Mouse (Mus musculus): Measurements from ENCODE around the gene Chil1. TPM values are rescaled to one million over a fixed set of nuclear protein-coding genes. Genes with fewer than 3 reads are reported as not detected.
A peak's percentile ranks its signal among the peaks of the same experiment; 100 is the strongest.

Chil1 gene
- polyA plus RNA-seq, 1 experiment from 2014 or later, result 19.9 TPM

- Histone ChIP-seq H3K4me2 (ENCODE audit: low read depth, low read length) (no peak overlapping the region), H3K36me3 (ENCODE audit: control insufficient read depth, insufficient read depth) (no peaks in the 10 kb centered on the region), H3K27me3 (ENCODE audit: control insufficient read depth, insufficient read depth, low read depth, low read length) (no peaks in the 10 kb centered on the region), H3K9ac (ENCODE audit: low read depth, low read length) (no peak overlapping the region), H3K9me3 (replicated peaks; ENCODE audit: control insufficient read depth, low read length) (no peaks in the 10 kb centered on the region), H3K27ac (ENCODE audit: low read length) (no peak overlapping the region), H3K4me3 (ENCODE audit: low read depth, low read length) (no peak overlapping the region), H3K4me1 (ENCODE audit: control insufficient read depth, low read depth, low read length) (no peaks in the 10 kb centered on the region)
- no peak for ATAC-seq (ENCODE audit: low read depth)
- WGBS (ENCODE audit: insufficient replicate concordance), result 70% methylated on average over 15 of the region's 15 CpGs
These were observed 15.5 kb downstream of the Chil1 start for GRCm38 (mm10) chr1:134197325-134197982.

- Histone ChIP-seq H3K4me2 (ENCODE audit: low read depth, low read length) (no peak overlapping the region), H3K4me3 (ENCODE audit: low read depth, low read length) (no peak overlapping the region), H3K27ac (ENCODE audit: low read length) (no peak overlapping the region), H3K27me3 (ENCODE audit: control insufficient read depth, insufficient read depth, low read depth, low read length) (no peaks in the 10 kb centered on the region), H3K9me3 (replicated peaks; ENCODE audit: control insufficient read depth, low read length) (no peaks in the 10 kb centered on the region), H3K36me3 (ENCODE audit: control insufficient read depth, insufficient read depth) (no peaks in the 10 kb centered on the region), H3K4me1 (ENCODE audit: control insufficient read depth, low read depth, low read length) (no peaks in the 10 kb centered on the region), H3K9ac (ENCODE audit: low read depth, low read length) (no peak overlapping the region)
- WGBS (ENCODE audit: insufficient replicate concordance), result 68% methylated on average over 12 of the region's 12 CpGs
- ATAC-seq (ENCODE audit: low read depth), result no peak; the same call in 1 of the 2 replicates
These were observed 16.4 kb downstream of the Chil1 start for GRCm38 (mm10) chr1:134198197-134198995.

- Histone ChIP-seq H3K9ac (ENCODE audit: low read depth, low read length) (no peak overlapping the region), H3K27me3 (ENCODE audit: control insufficient read depth, insufficient read depth, low read depth, low read length) (no peaks in the 10 kb centered on the region), H3K36me3 (ENCODE audit: control insufficient read depth, insufficient read depth) (no peaks in the 10 kb centered on the region), H3K9me3 (replicated peaks; ENCODE audit: control insufficient read depth, low read length) (no peaks in the 10 kb centered on the region), H3K4me2 (ENCODE audit: low read depth, low read length) (no peak overlapping the region), H3K27ac (ENCODE audit: low read length) (no peak overlapping the region), H3K4me3 (ENCODE audit: low read depth, low read length) (no peak overlapping the region), H3K4me1 (ENCODE audit: control insufficient read depth, low read depth, low read length) (peaks cover 4% of the 10 kb centered on the region)
- 37% methylated on average over 2 of the region's 2 CpGs for WGBS (ENCODE audit: insufficient replicate concordance)
- ATAC-seq (ENCODE audit: low read depth), result no peak
These were observed 18.5 kb downstream of the Chil1 start for GRCm38 (mm10) chr1:134200481-134200880.

GRCm38 (mm10) chr1:134200998-134201686, 19.2 kb downstream of the Chil1 start:
- H3K9me3 ChIP-seq (replicated peaks; ENCODE audit: control insufficient read depth, low read length), result no peaks in the 10 kb centered on the region
- ATAC-seq (ENCODE audit: low read depth), result no peak
- H3K36me3 ChIP-seq (ENCODE audit: control insufficient read depth, insufficient read depth), result no peaks in the 10 kb centered on the region
- no peak overlapping the region for H3K9ac ChIP-seq (ENCODE audit: low read depth, low read length)
- 59% methylated on average over 6 of the region's 6 CpGs for WGBS (ENCODE audit: insufficient replicate concordance)
- H3K4me2 ChIP-seq (ENCODE audit: low read depth, low read length), result no peak overlapping the region
- H3K4me3 ChIP-seq (ENCODE audit: low read depth, low read length), result no peak overlapping the region
- H3K27me3 ChIP-seq (ENCODE audit: control insufficient read depth, insufficient read depth, low read depth, low read length), result no peaks in the 10 kb centered on the region
- no peak overlapping the region for H3K27ac ChIP-seq (ENCODE audit: low read length)
- H3K4me1 ChIP-seq (ENCODE audit: control insufficient read depth, low read depth, low read length), result peaks cover 11% of the 10 kb centered on the region

GRCm38 (mm10) chr1:134201751-134202420, 19.9 kb downstream of the Chil1 start:
- Histone ChIP-seq H3K4me2 (ENCODE audit: low read depth, low read length) (no peak overlapping the region), H3K9me3 (replicated peaks; ENCODE audit: control insufficient read depth, low read length) (no peaks in the 10 kb centered on the region), H3K9ac (ENCODE audit: low read depth, low read length) (no peak overlapping the region), H3K27me3 (ENCODE audit: control insufficient read depth, insufficient read depth, low read depth, low read length) (no peaks in the 10 kb centered on the region), H3K27ac (ENCODE audit: low read length) (no peak overlapping the region), H3K36me3 (ENCODE audit: control insufficient read depth, insufficient read depth) (no peaks in the 10 kb centered on the region), H3K4me1 (ENCODE audit: control insufficient read depth, low read depth, low read length) (peaks cover 11% of the 10 kb centered on the region), H3K4me3 (ENCODE audit: low read depth, low read length) (no peak overlapping the region)
- no peak for ATAC-seq (ENCODE audit: low read depth)
- WGBS (ENCODE audit: insufficient replicate concordance), result 38% methylated on average over 3 of the region's 3 CpGs

- Histone ChIP-seq H3K9ac (ENCODE audit: low read depth, low read length) (no peak overlapping the region), H3K4me1 (ENCODE audit: control insufficient read depth, low read depth, low read length) (peaks cover 11% of the 10 kb centered on the region), H3K27me3 (ENCODE audit: control insufficient read depth, insufficient read depth, low read depth, low read length) (no peaks in the 10 kb centered on the region), H3K36me3 (ENCODE audit: control insufficient read depth, insufficient read depth) (no peaks in the 10 kb centered on the region), H3K4me3 (ENCODE audit: low read depth, low read length) (no peak overlapping the region), H3K9me3 (replicated peaks; ENCODE audit: control insufficient read depth, low read length) (no peaks in the 10 kb centered on the region), H3K27ac (ENCODE audit: low read length) (no peak overlapping the region), H3K4me2 (ENCODE audit: low read depth, low read length) (no peak overlapping the region)
- no peak for ATAC-seq (ENCODE audit: low read depth)
- WGBS (ENCODE audit: insufficient replicate concordance), result 82% methylated on average over 13 of the region's 13 CpGs
These were observed 22.3 kb downstream of the Chil1 start for GRCm38 (mm10) chr1:134204230-134204629.

GRCm38 (mm10) chr1:134205296-134206018, 23.5 kb downstream of the Chil1 start:
- no peak overlapping the region for H3K9ac ChIP-seq (ENCODE audit: low read depth, low read length)
- 10% methylated on average over 9 of the region's 9 CpGs for WGBS (ENCODE audit: insufficient replicate concordance)
- no peak overlapping the region for H3K4me3 ChIP-seq (ENCODE audit: low read depth, low read length)
- H3K27ac ChIP-seq (ENCODE audit: low read length), result no peak overlapping the region
- no peak overlapping the region for H3K4me2 ChIP-seq (ENCODE audit: low read depth, low read length)
- ATAC-seq (ENCODE audit: low read depth), result peak; percentile 39
- no peaks in the 10 kb centered on the region for H3K36me3 ChIP-seq (ENCODE audit: control insufficient read depth, insufficient read depth)
- no peaks in the 10 kb centered on the region for H3K27me3 ChIP-seq (ENCODE audit: control insufficient read depth, insufficient read depth, low read depth, low read length)
- H3K9me3 ChIP-seq (replicated peaks; ENCODE audit: control insufficient read depth, low read length), result no peaks in the 10 kb centered on the region
- peaks cover 11% of the 10 kb centered on the region for H3K4me1 ChIP-seq (ENCODE audit: control insufficient read depth, low read depth, low read length)

- Histone ChIP-seq H3K9me3 (replicated peaks; ENCODE audit: control insufficient read depth, low read length) (no peaks in the 10 kb centered on the region), H3K36me3 (ENCODE audit: control insufficient read depth, insufficient read depth) (no peaks in the 10 kb centered on the region), H3K4me1 (ENCODE audit: control insufficient read depth, low read depth, low read length) (peaks cover 11% of the 10 kb centered on the region), H3K4me2 (ENCODE audit: low read depth, low read length) (no peak overlapping the region), H3K4me3 (ENCODE audit: low read depth, low read length) (no peak overlapping the region), H3K27me3 (ENCODE audit: control insufficient read depth, insufficient read depth, low read depth, low read length) (no peaks in the 10 kb centered on the region), H3K27ac (ENCODE audit: low read length) (no peak overlapping the region), H3K9ac (ENCODE audit: low read depth, low read length) (no peak overlapping the region)
- WGBS (ENCODE audit: insufficient replicate concordance), result 28% methylated on average over 5 of the region's 5 CpGs
- no peak for ATAC-seq (ENCODE audit: low read depth)
These were observed 24.1 kb downstream of the Chil1 start for GRCm38 (mm10) chr1:134206085-134206484.
